Mouse (Mus musculus) frontal cortex, postnatal 10 days (tissue): Measurements from ENCODE around the gene Slc25a45.

Experiments
- DNase-seq, 2 experiments: peaks; one replicate each; pipeline ENCODE4 v3.0.0; 2022; ENCODE audit warnings: low spot score in 2 of 2, mixed read lengths in 1 of 2

Gene Slc25a45

GRCm38 (mm10) chr19:5892262-5892661 is 14.7 kb downstream of the Slc25a45 start:
- no peak for DNase-seq

GRCm38 (mm10) chr19:5892735-5893134 is 15.1 kb downstream of the Slc25a45 start:
- no peak for DNase-seq

- DNase-seq = no peak
These were observed 15.8 kb downstream of the Slc25a45 start for GRCm38 (mm10) chr19:5893282-5894001.

GRCm38 (mm10) chr19:5894002-5894678 is 16.5 kb downstream of the Slc25a45 start, which contains the start of gene Tigd3:
TSS of gene Tigd3 (minus strand) at chr19:5894149.
- DNase-seq = peak; percentile 93 to 95

GRCm38 (mm10) chr19:5907275-5907674 is 29.7 kb downstream of the Slc25a45 start:
- no peak for DNase-seq

- no peak for DNase-seq
These were observed 32.6 kb downstream of the Slc25a45 start for GRCm38 (mm10) chr19:5910221-5910620.

DNA sequence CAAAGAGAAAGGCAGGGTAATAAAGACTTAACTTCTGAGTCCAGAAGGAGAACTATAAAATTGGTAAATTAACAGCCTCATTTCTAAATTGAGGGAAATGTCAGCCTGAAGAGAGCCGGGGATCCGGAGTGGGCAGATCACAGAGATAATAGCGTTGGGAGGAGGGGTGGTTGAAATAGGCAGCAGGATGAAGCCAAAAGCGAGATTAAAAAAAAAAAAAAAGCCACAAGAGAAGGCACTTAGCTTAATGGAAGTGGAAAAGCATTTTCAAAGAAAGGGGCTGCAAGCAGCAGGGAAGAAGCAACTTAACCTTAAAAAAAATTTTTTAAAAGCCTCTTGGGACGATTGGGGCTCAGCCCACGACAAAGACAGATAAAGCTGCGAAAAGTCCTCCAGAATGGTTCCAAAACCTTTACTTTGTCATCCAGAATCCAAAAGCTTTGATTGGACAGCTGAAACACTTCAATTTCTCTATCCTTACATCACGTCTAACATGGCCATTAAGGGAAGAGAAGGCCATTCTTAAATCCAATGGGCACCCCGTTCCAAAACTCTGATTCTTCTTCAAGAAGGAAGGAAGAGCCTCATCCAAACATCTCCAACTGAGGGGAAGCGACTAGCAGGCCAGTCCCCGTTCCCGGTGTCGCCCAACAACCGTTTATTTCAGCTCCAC is 34.0 kb downstream of the Slc25a45 start:
- no peak for DNase-seq

DNA sequence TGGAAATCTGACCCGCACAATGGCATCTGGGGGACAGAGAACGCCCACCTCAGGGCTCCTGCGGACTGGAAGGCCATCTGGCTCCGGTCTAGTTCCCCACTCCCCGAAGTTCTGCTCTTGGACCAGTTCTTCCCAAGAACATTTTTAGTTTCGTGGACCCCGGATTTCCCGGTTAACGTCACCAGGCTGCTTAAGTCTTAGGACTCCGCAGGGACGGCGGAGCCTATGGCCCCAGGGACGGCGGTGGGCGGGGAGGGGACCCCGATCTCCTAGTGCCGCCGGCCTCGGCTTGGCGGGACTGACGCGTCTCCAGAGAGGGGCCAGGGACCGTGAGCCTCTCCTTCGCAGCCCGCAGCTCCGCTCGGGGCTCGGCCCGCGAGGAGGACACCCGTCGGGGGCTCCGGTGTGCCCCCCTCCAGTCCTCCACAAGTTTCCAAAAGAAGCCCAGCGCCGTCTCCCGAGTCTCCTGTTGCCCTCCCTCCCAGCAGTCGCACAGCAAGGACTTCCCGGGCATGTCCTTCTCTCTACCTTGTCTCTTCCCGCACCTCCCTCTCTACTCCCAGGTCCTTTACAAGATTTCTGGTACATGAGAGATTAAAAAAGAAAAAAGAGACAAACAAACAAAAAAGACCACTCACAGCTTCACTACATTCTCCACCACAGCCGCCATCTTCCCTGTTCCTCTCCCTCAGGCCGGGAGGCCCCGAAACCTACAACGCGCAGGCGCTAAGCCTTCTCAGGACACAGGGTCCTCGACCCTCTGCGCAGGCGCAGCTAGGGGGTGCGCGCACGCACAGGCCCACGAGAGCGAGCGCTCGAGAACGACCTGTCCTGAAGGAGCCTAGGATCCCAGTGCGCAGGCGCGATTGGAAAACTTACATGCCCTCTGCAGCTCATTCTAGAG is 34.7 kb downstream of the Slc25a45 start:
- DNase-seq = peak; percentile 98 to 99

GRCm38 (mm10) chr19:5913007-5913719 is 35.6 kb downstream of the Slc25a45 start, which contains the start of gene Dpf2:
TSS of gene Dpf2 (minus strand) at chr19:5913010.
- DNase-seq = no peak

GRCm38 (mm10) chr19:5921715-5922114 is 44.1 kb downstream of the Slc25a45 start:
- DNase-seq = no peak

DNA sequence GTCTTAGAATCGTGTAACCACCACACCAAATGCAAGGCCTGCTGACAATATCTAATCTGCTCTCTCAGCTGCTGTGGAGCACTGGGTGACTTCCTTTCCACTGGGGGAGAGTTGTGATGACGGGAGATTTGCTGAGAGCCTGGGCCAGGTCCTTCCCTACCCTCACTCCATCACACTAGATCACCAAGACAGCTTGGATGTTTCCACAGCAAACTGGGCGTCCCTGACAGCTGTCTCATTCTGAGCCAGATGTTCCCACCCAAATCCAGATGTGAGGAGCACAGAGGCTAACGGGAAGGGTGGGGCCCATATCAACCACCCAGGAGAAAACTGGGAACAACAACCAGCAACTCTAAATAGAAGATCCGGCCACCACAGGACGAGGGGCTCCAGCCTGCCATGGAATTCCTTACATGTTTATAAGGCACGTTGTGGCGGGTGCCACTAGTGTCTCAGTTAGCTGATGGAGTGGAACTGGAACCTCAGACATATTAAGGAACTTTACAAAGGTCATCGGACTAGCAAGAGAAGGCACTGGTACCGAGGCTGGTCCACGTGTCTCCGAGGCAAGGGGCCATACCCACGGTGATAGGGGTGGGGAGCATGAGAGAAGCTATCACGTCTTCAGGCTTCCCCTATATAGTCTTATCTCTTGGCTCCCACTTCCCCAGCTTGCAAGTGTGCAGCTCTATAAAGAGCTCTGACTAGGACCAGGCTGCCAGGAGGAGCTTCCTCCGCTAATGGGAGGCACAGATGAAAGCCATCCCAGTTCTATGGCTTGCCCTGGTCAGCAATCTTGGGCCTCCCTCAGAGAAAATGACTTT is 44.7 kb downstream of the Slc25a45 start:
- DNase-seq = no peak

DNA sequence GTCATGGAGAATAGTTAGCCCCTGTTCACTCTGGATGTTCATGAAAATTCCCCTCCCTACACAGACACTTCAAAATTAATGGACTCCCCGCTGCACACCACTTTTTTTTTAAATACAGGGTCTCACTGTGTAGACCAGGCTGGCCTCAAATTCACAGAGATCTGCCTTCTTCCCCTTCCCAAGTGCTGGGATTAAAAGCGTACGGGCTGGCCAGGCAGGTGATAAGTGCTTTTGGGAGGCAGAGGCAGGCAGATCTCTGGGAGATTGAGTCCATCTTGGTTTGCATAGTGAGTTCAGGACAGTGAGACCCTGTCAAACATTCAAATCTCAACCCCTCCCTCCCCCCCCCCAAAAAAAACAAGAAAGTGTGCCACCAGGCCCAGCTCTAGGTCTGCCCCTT is 45.4 kb downstream of the Slc25a45 start:
- no peak for DNase-seq

- peak; percentile 74 to 89 for DNase-seq
These were observed 46.5 kb downstream of the Slc25a45 start for GRCm38 (mm10) chr19:5923990-5924712.

DNA sequence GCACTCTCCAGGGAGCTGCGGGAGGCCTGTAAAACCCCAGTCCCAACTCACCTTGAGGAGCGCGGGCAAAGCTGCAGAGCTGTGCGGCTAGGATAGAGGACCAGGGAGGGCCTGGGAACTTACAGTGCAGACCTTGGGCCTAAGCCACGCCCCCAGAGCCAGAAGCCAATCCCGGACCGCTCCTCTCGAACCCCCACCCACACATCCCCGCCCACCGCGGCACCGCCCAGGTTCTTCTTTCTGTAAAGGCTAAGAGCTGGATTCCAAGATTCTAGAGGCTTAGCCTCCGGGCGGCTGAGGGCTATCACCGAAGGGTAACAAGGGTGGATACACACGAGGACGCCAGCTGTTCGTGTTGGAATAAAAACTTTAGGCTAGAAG is 47.1 kb downstream of the Slc25a45 start, which contains the start of gene Cdc42ep2:
Gene Cdc42ep2, minus strand, starts transcription at position 104 of the 381 bp plus-strand sequence.
- peak; percentile 83 to 90 for DNase-seq

DNA sequence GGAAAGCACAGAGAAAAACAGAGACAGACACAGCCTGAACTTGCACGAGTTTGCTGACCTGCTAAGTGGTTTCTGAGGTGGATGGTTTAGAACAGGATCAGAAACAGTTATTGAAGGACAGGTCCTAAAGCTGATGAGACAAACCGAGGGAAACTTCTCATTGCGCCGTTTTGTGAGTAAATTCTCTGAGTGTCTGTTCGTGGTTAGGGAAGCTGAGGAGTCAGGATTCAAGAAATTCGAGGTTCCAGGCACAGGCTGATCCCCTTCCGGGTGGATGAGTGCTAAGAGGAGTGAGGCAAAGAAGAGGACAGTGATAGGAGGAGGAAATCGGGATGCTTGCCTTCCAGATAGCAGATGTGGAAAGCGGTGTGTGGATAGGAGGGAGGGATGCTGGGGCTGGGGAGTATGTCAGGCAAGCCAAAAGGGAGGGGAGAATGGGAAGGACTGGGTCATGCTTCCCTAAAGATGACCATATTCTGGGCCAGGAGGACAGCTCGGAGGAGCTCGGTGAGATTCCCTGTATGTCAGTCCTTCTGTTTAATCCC is 47.8 kb downstream of the Slc25a45 start:
- no peak for DNase-seq

GRCm38 (mm10) chr19:5927026-5927425 is 49.4 kb downstream of the Slc25a45 start:
- no peak for DNase-seq

DNA sequence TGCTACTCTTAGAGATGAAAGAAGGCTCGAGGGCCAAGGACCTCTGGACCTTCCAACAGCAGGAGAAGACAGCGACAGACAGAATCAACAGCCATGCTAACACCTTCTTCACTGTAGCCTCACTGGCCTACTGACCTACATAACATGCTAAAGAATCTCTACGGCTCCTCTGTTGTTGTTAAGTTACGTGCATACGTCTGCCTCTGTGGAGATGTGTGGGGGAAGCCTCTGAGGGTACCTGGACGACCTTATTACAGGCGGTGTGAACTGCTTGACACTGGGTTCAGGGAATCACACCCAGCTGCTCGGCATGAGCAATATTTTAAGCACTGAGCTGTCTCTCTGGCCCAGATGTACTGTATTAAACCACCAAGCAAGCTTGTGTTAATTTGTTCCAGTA is 49.9 kb downstream of the Slc25a45 start:
- no peak for DNase-seq

DNA sequence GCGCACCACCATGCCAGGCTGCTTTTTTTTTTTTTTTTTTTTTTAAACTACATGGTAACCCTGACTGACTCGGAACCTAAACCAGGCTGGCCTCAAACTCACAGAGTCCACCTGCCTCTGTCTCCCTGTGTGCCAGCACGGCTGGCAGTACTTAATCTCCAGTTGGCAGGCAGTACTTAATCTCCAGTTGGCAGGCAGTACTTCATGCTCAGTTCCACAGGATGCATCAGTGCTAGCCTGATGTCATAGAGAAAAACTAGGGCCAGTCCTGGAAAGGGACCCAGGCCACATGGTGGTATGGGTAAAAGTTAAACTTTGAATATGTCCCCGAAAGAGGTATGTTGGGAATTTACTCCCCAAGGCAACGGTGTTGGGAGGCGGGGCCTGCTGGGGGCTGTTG is 50.5 kb downstream of the Slc25a45 start:
- no peak for DNase-seq

DNA sequence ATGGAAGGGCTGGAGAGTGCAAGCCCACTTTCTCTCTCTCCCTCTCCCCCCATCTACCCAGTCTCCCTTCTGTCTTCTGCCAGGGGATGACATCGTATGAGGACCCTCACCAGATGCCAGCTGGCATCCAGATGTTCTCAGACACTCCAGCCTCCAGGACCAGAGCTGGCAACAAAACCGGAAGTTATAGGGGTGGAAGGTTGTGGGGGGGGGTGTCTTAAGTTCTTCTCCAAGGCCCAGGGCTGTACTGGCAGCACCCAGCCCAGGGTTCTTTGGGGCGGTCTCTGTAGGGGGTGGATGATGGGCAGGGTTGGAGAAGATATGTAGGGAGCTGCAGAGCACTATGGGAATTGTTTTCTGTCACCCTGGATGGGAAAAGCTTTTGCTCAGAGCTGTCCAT is 50.9 kb downstream of the Slc25a45 start:
- no peak for DNase-seq
